Mouse (Mus musculus): ENCODE results near the gene Lnx1. TPM values are rescaled to one million over a fixed set of nuclear protein-coding genes. Genes with fewer than 3 reads are reported as not detected.

Lnx1 gene
- polyA plus RNA-seq, 1 experiment, result not detected

DNA sequence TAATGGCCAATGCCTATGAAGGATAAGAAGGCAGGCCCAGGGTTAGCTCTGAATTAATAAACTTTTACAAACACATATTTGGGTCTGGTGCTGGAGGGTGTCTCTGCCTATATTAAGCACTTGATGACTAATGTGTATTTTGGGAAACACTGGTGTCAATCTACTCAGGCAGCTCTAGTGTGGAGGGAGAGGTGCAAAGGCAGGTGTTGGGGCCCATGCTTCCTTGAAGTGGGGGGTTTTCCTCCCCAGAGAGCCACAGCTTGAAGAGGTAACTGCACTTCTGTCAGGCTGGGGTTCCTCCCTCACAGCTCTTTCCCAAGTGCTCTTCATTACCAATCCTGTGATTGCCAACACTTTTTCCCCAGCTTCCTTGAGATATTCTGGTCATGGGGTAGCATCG lies 20.0 kb downstream of the Lnx1 start:
- Histone ChIP-seq H3K4me3 (ENCODE audit: insufficient read depth, low read length) (no peak overlapping the region), H3K4me1 (ENCODE audit: control insufficient read depth, insufficient read depth, low read length) (no peaks in the 10 kb centered on the region), H3K27ac (ENCODE audit: insufficient read depth, low read depth, low read length) (no peak overlapping the region)
- no peak for TF ChIP-seq CTCF (IDR thresholded peaks at IDR 0.05; ENCODE audit: low read depth, low read length)
- no peak for TF ChIP-seq POLR2A (IDR thresholded peaks at IDR 0.05; ENCODE audit: borderline replicate concordance, low read depth, low read length)

DNA sequence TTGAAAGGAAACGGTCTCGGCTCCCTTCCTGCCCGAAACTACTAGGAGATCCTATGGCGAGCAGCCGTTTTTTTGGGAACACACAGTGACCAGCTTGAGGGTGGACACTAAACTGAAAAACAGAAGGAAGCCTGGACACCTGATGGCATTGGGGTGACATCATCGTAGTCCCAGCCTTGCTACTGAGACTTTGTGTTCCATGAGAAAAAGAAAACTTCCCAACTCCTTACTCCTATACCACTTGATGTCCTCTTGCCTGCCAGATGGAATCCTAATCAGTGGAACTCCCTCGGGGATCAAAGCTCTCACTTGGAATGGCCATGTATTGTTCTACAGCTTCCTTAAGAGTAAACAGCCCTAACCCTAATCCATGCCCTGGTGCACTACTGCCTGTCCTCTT lies 23.1 kb downstream of the Lnx1 start:
- Histone ChIP-seq H3K4me3 (ENCODE audit: insufficient read depth, low read length) (no peak overlapping the region), H3K27ac (ENCODE audit: insufficient read depth, low read depth, low read length) (no peak overlapping the region), H3K4me1 (ENCODE audit: control insufficient read depth, insufficient read depth, low read length) (no peaks in the 10 kb centered on the region)
- TF ChIP-seq POLR2A (IDR thresholded peaks at IDR 0.05; ENCODE audit: borderline replicate concordance, low read depth, low read length) (no peak), CTCF (IDR thresholded peaks at IDR 0.05; ENCODE audit: low read depth, low read length) (no peak)

DNA sequence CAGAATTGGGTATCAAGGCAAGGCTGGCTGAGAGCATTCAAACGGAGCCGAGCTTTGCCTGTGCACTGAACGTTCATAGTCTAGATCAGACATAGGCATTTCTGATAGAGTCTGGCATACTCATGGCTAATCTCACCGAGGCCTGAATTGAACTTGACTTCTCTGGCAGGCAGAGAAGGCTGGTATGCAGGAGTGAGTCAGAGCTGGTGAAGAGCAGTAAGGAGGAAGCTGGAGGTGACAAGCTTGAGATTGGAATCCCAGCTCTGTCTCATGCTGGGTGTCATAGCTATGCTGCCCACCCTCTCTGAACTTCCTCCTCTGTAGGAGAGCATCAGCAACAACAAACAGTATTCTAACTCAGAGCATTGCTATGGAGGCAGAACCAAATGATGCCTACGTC lies 24.0 kb downstream of the Lnx1 start:
- H3K27ac ChIP-seq (ENCODE audit: insufficient read depth, low read depth, low read length), result no peak overlapping the region
- no peak overlapping the region for H3K4me3 ChIP-seq (ENCODE audit: insufficient read depth, low read length)
- TF ChIP-seq CTCF (IDR thresholded peaks at IDR 0.05; ENCODE audit: low read depth, low read length) (no peak), POLR2A (IDR thresholded peaks at IDR 0.05; ENCODE audit: borderline replicate concordance, low read depth, low read length) (no peak)
- no peaks in the 10 kb centered on the region for H3K4me1 ChIP-seq (ENCODE audit: control insufficient read depth, insufficient read depth, low read length)

DNA sequence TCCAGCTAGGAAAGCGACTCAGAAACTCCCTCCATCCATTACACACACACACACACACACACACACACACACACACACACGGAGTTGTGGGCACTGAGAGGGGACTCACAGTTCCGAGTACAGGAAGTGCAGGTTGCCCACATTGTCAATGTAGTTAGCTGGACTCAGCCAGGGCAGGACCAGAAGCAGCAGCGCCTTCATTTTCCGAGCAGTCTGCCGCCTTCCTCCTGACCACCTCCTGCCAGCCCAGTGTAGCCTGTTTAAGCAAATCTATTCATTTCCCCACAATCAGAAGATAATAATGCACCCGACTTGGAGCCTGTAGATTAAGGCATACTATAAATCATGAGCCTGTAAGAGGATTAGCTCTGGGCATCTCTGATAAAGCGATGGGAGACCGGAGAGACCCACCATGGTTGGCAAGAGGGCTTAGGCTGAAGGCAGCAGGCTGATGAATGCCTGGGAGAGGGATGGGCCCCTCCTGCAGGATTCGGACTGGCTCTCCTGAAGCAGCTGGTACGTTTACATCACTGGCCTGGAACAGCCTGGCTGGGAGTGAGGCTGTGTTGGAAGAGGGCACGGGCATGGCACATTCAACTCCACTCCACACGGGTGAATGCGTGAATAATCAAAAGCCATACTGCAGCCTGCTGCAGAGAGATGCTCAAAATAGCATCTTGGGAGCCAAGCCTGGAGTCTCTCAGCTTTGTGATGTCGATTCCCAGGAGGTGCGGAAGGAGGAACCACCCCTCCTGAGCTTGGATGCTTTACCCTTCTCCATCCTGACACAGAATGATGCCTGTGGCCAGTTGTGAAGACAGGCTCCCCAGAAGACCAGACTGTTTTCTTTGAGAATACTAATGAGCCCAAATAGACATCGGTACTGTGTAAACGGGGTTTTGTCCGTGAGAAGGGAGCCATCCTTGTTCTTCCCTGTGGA lies 25.0 kb downstream of the Lnx1 start:
- Histone ChIP-seq H3K4me3 (ENCODE audit: insufficient read depth, low read length) (no peak overlapping the region), H3K4me1 (ENCODE audit: control insufficient read depth, insufficient read depth, low read length) (no peaks in the 10 kb centered on the region), H3K27ac (ENCODE audit: insufficient read depth, low read depth, low read length) (no peak overlapping the region)
- no peak for TF ChIP-seq CTCF (IDR thresholded peaks at IDR 0.05; ENCODE audit: low read depth, low read length)
- TF ChIP-seq POLR2A (IDR thresholded peaks at IDR 0.05; ENCODE audit: borderline replicate concordance, low read depth, low read length), result no peak

DNA sequence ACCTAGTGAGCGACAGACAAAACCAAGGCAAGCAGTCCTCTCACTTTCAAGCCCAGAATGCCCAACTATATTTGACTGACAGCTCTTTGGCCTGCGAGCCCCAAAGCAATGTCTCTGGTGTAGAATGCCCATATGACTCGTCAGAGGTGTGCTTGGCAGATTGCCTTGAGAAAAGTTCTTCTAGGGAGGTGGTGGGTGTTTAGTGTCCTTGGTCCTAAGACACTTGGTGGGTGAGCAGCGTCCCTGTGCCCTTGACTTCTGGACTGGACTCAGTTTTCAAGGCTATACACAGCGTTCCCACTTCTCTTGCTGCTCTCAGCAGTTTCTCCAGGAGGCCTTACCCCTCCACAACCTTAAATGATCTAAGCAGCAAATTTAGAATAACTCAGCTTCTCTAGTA lies 30.2 kb downstream of the Lnx1 start:
- no peak for TF ChIP-seq POLR2A (IDR thresholded peaks at IDR 0.05; ENCODE audit: borderline replicate concordance, low read depth, low read length)
- no peak for TF ChIP-seq CTCF (IDR thresholded peaks at IDR 0.05; ENCODE audit: low read depth, low read length)
- Histone ChIP-seq H3K27ac (ENCODE audit: insufficient read depth, low read depth, low read length) (no peak overlapping the region), H3K4me3 (ENCODE audit: insufficient read depth, low read length) (no peak overlapping the region), H3K4me1 (ENCODE audit: control insufficient read depth, insufficient read depth, low read length) (no peaks in the 10 kb centered on the region)

DNA sequence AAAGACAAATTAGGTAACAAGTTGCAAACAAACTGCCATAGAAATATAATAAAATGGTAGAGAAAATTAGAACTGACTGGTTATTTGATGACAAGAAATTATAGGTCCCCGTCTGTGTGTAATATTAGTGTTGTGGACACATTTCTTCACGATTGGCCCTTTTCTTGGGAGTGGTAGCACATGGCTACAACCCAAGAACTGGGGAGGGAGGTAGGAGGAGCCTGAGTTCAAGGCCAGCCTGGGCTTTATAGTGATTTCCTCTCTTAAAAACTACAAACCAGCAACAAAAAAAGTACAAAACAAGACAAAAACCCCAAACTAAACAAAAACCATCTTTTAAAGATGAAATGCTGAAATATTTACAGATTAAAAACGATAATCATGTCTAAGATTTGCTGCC lies 31.8 kb downstream of the Lnx1 start:
- H3K4me1 ChIP-seq (ENCODE audit: control insufficient read depth, insufficient read depth, low read length), result no peaks in the 10 kb centered on the region
- H3K4me3 ChIP-seq (ENCODE audit: insufficient read depth, low read length), result no peak overlapping the region
- TF ChIP-seq CTCF (IDR thresholded peaks at IDR 0.05; ENCODE audit: low read depth, low read length) (no peak), POLR2A (IDR thresholded peaks at IDR 0.05; ENCODE audit: borderline replicate concordance, low read depth, low read length) (no peak)
- no peak overlapping the region for H3K27ac ChIP-seq (ENCODE audit: insufficient read depth, low read depth, low read length)

DNA sequence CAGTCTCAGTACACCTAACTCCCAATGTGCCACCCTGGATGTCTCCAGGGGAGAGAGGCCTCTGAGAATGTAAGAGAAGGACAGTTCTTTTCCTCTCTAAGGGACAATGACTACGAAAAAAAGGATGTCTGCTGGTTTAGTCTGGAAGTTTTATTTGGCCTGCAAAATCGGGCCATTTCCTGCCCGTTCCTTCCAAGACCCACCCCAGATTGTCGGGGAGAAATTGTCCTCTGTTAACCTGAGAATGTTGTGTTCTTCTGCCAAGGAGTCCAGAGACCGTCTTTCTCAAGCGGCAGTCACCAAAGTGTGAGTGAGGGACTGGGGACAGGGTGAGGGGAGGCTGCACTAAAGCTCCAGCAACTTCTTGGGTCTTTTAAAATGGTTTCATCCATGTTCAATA lies 32.8 kb downstream of the Lnx1 start:
- Histone ChIP-seq H3K4me1 (ENCODE audit: control insufficient read depth, insufficient read depth, low read length) (no peaks in the 10 kb centered on the region), H3K27ac (ENCODE audit: insufficient read depth, low read depth, low read length) (no peak overlapping the region), H3K4me3 (ENCODE audit: insufficient read depth, low read length) (no peak overlapping the region)
- no peak for TF ChIP-seq POLR2A (IDR thresholded peaks at IDR 0.05; ENCODE audit: borderline replicate concordance, low read depth, low read length)
- TF ChIP-seq CTCF (IDR thresholded peaks at IDR 0.05; ENCODE audit: low read depth, low read length), result no peak

DNA sequence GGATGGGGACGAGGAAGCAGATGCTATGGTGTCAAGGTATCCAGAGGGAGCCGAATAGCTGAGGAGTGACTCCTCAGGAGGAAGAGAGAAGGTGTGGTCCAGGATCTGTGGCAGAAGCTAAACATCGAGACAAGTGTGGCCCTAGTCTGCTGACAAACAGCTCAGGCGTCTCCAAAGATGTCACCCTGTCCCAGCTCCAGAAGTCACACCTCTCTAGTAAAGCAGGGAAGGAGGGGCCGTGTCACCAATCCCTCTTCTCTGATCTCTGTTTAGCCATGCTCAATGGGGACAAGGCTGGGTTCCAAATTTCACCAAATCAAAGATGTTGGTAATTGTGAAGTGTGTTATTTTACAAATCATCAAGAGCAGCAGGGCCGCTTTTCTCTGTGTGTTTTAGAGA lies 33.8 kb downstream of the Lnx1 start:
- no peaks in the 10 kb centered on the region for H3K4me1 ChIP-seq (ENCODE audit: control insufficient read depth, insufficient read depth, low read length)
- H3K27ac ChIP-seq (ENCODE audit: insufficient read depth, low read depth, low read length), result no peak overlapping the region
- no peak overlapping the region for H3K4me3 ChIP-seq (ENCODE audit: insufficient read depth, low read length)
- TF ChIP-seq POLR2A (IDR thresholded peaks at IDR 0.05; ENCODE audit: borderline replicate concordance, low read depth, low read length), result no peak
- no peak for TF ChIP-seq CTCF (IDR thresholded peaks at IDR 0.05; ENCODE audit: low read depth, low read length)

DNA sequence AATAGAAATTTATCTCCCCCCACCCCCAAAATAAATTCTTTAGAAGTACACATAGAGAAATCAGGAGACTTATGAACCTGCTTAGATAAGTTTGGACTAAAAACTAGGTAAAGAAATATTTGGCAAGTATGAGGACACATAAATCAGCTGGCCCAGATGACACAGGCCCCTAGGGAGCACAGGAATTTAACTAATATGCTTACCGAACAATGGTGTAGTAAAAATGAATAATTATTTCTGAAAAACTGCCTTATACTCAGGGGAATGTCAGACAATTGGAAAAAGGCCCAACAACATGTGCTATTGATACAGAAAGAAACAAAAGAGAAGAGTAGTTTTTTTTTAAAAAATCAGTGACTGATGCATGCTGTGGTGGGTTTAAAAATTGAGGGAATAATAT lies 40.1 kb downstream of the Lnx1 start:
- Histone ChIP-seq H3K4me1 (ENCODE audit: control insufficient read depth, insufficient read depth, low read length) (no peaks in the 10 kb centered on the region), H3K4me3 (ENCODE audit: insufficient read depth, low read length) (no peak overlapping the region), H3K27ac (ENCODE audit: insufficient read depth, low read depth, low read length) (no peak overlapping the region)
- TF ChIP-seq POLR2A (IDR thresholded peaks at IDR 0.05; ENCODE audit: borderline replicate concordance, low read depth, low read length), result no peak
- TF ChIP-seq CTCF (IDR thresholded peaks at IDR 0.05; ENCODE audit: low read depth, low read length), result no peak

DNA sequence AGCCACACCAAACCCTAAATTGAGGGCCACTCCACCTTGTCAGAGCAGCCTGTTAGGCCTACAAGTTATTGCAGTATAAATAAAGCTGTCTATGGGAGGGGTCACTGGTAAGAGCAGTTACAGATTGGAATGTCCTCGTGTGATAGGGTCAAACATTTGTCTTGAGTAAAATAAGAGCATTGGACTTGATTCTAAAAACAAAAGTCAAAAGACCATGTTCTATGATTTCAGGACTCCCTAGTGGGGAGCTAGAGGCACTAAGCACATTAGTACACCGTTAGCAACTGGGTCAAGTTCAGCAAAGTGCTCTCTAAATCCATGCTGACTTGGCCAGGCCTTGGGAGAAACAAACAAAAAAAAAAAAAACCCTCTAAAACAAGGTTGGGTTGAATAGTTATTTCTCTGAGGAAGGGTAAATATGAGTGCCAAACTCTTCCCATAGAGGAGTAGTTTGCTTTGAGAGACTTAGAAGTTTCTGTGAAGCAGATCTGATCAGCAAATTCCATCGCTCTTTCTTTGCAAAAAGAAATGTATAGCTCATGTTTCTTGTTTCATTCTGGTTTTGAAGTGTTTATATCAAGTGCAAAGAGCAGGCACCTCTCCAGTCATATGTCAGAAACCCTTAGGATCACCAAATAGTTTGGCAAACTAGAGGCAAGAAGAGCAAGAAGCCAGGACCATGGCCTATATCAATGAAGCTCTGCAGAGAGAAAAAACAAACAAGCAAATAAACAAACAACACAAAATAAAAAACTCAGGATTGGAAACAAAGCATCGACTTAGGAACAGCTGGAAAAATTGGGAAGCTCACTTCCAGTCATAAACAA lies 40.8 kb downstream of the Lnx1 start:
- TF ChIP-seq CTCF (IDR thresholded peaks at IDR 0.05; ENCODE audit: low read depth, low read length), result no peak
- TF ChIP-seq POLR2A (IDR thresholded peaks at IDR 0.05; ENCODE audit: borderline replicate concordance, low read depth, low read length), result no peak
- no peak overlapping the region for H3K4me3 ChIP-seq (ENCODE audit: insufficient read depth, low read length)
- no peak overlapping the region for H3K27ac ChIP-seq (ENCODE audit: insufficient read depth, low read depth, low read length)
- H3K4me1 ChIP-seq (ENCODE audit: control insufficient read depth, insufficient read depth, low read length), result no peaks in the 10 kb centered on the region

Measured in bone marrow macrophage, adult 2 months (primary cell).